Mouse (Mus musculus): ENCODE measurements around the gene Reg1.

GRCm38 (mm10) chr6:78468772-78469171 lies 46.3 kb downstream of the Reg1 start, which contains the start of gene Reg3g:
- TF ChIP-seq CTCF (IDR thresholded peaks at IDR 0.05; ENCODE audit: low read depth, low read length) (no peak), TAL1 (conservative IDR thresholded peaks at IDR 0.05; ENCODE audit: low read depth, low read length) (no peak), GATA1 (IDR thresholded peaks at IDR 0.05; ENCODE audit: borderline replicate concordance, low read length) (no peak), GATA2 (IDR thresholded peaks at IDR 0.05; ENCODE audit: borderline replicate concordance, low read depth, low read length) (no peak)

Measured in G1E (cell line).